Mouse (Mus musculus) c-Kit-positive CD71-positive TER-119-negative erythroid progenitor cells, embryonic 14.5 days (primary cell): ENCODE measurements at regions not wholly inside any gene's neighbourhood (a gene's known extent, or its start where the extent isn't known, plus 50 kb on each side); places are given as distances from the start of the nearest gene placed in this dataset.

Source experiments
- DNase-seq: peaks from one replicate; pipeline ENCODE4 v3.0.0-alpha.2; 2013; ENCODE audit warnings: low read depth

DNA sequence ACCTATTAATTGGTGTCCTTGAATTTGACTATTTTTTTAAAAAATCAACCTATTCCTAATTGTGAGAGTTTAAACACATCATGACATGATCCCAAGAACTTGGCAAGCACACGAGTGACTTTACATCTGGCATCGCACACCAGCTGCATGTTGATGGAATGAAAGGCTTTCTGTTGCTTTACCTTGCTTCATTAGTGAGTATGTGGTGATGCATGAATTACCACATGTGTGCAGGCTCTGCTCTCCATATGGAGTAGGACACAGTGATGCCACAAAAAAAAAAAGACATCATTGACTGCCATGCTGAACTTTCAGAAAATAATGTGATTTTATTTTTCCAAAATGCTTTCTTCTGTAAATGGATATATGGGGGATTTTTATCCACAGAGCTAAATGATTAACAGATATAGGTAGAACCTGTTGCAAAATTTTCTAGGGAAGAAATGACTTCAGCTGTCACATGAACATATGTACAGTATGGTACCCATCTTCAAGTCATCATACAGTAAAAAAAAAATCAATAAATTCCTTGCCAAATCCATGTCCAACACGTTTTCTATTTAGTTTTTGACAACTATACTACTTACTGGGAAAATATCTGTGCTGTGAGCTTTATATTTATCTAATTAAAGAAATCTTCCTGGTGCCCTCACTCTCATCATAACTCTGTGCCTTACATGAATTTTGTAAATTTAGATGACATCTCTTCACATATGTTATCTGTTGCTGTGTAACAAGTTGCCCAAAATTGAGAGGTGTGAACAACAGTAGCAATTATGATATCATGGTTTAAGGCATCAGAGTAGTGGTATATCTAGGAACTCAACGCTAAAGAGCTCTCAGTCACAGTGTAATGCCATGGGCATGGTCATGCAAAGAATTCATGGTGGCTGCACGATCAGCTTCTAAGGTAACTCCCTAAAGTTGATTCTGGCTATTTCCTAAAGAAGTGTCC, 84.0 kb upstream of the Arrdc3 start:
- DNase-seq, result no peak

DNA sequence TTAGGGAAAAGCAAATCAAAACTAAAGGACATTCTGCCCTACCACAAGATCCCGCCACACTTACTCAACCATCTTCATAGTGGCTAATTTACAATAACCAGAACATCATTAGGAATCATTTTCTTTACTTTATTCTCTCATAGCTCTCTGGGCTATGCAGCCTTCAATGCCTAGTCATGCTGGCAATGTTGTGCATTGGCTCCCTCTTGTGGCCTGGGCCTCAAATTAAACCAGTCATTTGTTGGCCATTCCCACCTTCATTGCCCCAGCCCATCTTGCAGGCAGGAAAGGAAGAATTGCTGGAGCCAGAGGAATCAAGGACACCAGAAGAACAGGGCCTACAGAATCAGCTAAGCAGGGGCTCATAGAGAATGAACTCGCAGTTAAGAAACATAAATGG, 77.0 kb upstream of the Arrdc3 start:
- peak; percentile 3 for DNase-seq

DNA sequence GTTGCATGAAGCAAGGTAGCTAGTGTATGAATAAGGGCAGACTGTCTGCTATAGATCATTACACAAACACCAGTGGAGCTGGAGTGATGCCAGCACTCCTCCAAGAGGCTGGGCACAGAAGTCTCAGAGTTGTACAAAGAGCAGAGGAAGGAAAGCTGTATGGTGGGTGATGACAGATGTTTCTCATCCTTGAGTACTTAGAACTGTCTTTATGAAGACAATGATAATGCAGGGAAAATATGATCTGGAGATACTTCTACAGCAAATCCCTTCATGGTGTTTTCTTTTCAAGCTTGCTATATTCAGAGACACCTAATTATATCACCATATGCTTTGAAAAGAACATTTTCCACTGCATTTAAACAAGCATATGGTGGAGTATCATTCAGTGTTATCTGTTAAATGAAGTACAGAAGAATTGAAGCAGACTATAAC, 56.1 kb upstream of the Arrdc3 start:
- DNase-seq, result no peak
